Mouse (Mus musculus) midbrain, embryonic 15.5 days (tissue): ENCODE results near the gene Ssr2. TPM values are rescaled to one million over a fixed set of nuclear protein-coding genes. Genes with fewer than 3 reads are reported as not detected.

Experiments
- ATAC-seq: fragments of 200-750 bp; cut with Nextera tagmentation; replicated peaks from 2 replicates; pipeline ENCODE4 v1.8.0; 2017; ENCODE audit warnings: moderate TSS enrichment
- H3K27ac ChIP-seq: fragments of 300-500 bp; sonication (generic); 2 replicates; pipeline ENCODE4 v1.5.1; 2015; ENCODE audit warnings: mild to moderate bottlenecking, inconsistent platforms
- H3K27me3 ChIP-seq: fragments of 300-500 bp; sonication (generic); replicated peaks from 2 replicates; pipeline ENCODE4 v1.6.1; 2015; ENCODE audit warnings: inconsistent platforms
- H3K36me3 ChIP-seq: fragments of 300-500 bp; sonication (generic); replicated peaks from 2 replicates; pipeline ENCODE4 v1.6.1; 2015; ENCODE audit warnings: inconsistent platforms
- H3K4me1 ChIP-seq: fragments of 300-500 bp; sonication (generic); 2 replicates; pipeline ENCODE4 v1.6.1; 2015; ENCODE audit warnings: inconsistent platforms
- H3K4me2 ChIP-seq: fragments of 300-500 bp; sonication (generic); 2 replicates; pipeline ENCODE4 v1.6.1; 2015; ENCODE audit warnings: inconsistent platforms, mild to moderate bottlenecking, moderate library complexity
- H3K4me3 ChIP-seq: fragments of 300-500 bp; sonication (generic); 2 replicates; pipeline ENCODE4 v1.5.1; 2015; ENCODE audit warnings: mild to moderate bottlenecking, inconsistent platforms
- H3K9ac ChIP-seq: fragments of 300-500 bp; sonication (generic); 2 replicates; pipeline ENCODE4 v1.6.1; 2015; ENCODE audit warnings: mild to moderate bottlenecking, inconsistent platforms
- H3K9me3 ChIP-seq: fragments of 300-500 bp; sonication (generic); 2 replicates; pipeline ENCODE4 v1.6.1; 2016; ENCODE audit warnings: inconsistent platforms
- WGBS: fragments of 180-500 bp; shearing (Covaris S2); methylation state at CpG from one replicate; pipeline ENCODE4 v1.1.7; 2015; ENCODE audit warnings: mixed read lengths; 5-methylcytosine and 5-hydroxymethylcytosine counted together
- microRNA counts: library from miRNA; unstranded; fragments of <30 nt; microRNA quantifications from one replicate; lab custom pipeline; 2016
- microRNA-seq: library from miRNA; unstranded; fragments of <30 nt; microRNA quantifications from one replicate; pipeline ENCODE4, GENCODE M21; 2016
- polyA plus RNA-seq: library from polyadenylated mRNA; unstranded; fragments of >200 nt; fragmentation: Nextera tagmentation; extraction: Ambion mirVana; gene quantifications from 2 replicates; pipeline ENCODE4 v1.2.1, GENCODE M21; 2015

Gene Ssr2
- polyA plus RNA-seq, 1 experiment from 2014 or later = 133 TPM

DNA sequence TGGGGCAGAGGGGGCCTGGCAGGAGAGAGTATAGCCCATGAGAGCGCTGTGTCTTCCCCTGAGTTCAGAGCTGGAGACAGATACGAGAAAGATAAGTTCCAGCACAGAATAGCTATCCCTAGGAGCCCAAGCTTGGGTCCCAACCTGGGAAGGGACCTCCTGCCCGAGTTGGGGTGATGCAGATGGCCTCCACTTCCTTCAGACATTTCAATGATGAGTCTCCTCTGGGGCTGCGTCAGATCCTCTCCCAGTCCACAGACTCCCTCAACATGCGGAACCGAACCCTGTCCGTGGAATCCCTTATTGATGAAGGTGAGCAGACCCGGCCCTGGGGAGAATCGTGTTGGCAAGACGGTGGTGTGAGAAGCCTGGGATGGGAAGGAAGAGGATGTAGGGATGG is 57.4 kb downstream of the Ssr2 start:
- WGBS = 94% methylated on average over 10 of the region's 10 CpGs
- ATAC-seq = no peak
- Histone ChIP-seq H3K4me1 (peaks cover 14% of the 10 kb centered on the region), H3K27ac (no peak overlapping the region), H3K9me3 (no peaks in the 10 kb centered on the region), H3K4me2 (no peak overlapping the region), H3K27me3 (no peaks in the 10 kb centered on the region), H3K9ac (no peak overlapping the region), H3K36me3 (peaks cover 72% of the 10 kb centered on the region), H3K4me3 (no peak overlapping the region)

DNA sequence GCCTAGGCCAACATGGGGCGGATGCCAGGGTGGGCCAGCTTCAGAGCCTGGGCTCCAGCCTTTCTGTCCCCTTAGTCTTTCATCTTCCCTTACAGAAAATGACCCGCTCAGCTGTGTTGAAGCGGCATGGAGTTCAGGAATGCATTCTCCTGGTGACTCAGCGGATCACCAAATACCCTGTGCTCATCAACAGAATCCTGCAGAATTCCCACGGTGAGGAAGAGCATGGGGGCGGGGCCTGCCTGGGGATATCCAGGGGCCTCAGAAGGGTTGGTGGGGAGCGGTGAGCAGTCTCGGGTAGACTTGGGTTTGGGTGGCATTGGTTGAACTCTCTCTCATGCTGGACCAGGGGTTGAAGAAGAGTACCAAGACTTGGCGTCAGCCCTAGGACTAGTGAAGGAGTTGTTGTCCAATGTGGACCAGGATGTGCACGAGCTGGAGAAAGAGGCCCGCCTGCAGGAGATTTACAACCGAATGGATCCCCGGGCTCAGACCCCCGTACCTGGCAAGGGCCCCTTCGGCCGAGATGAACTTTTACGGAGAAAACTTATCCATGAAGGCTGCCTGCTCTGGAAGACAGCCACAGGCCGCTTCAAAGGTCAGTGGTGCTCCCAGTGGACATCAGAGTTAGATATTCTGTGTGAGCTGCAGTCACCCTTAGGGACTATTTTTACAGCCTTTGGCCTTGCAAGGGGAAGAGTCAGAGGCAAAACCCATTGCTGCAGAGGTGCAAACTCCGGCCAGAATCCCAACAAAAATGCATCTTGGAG is 60.0 kb downstream of the Ssr2 start:
- H3K27me3 ChIP-seq = no peaks in the 10 kb centered on the region
- no peak overlapping the region for H3K9ac ChIP-seq
- no peak overlapping the region for H3K27ac ChIP-seq
- H3K4me3 ChIP-seq = no peak overlapping the region
- H3K9me3 ChIP-seq = no peaks in the 10 kb centered on the region
- no peak overlapping the region for H3K4me2 ChIP-seq
- 93% methylated on average over 19 of the region's 19 CpGs for WGBS
- ATAC-seq = no peak
- no peaks in the 10 kb centered on the region for H3K4me1 ChIP-seq
- H3K36me3 ChIP-seq = peaks cover 82% of the 10 kb centered on the region

DNA sequence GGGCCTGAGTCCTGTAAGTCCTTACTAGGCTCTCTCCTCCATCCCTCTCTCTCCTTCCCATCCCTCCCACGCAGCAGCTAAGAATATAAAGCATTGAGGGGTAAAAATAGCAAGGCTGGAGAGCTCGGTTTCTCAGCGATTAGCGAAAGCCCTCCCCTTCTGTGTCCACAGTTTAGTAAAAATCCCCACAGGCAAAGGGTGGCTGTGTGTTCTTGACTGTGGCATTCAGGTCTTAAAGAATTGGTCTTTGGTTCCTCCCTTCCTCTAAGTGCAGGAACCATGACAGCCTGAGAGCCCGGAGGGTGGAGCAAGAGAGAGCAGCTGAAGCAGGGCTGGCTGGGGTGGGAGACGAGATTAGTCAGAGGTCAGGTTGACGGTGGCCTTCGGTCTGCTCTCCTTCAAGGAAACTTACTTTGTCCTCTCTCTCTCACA is 60.9 kb downstream of the Ssr2 start:
- Histone ChIP-seq H3K9me3 (no peaks in the 10 kb centered on the region), H3K27me3 (no peaks in the 10 kb centered on the region), H3K27ac (no peak overlapping the region), H3K9ac (no peak overlapping the region), H3K4me1 (no peaks in the 10 kb centered on the region), H3K36me3 (peaks cover 81% of the 10 kb centered on the region), H3K4me2 (no peak overlapping the region), H3K4me3 (no peak overlapping the region)
- 96% methylated on average over 8 of the region's 8 CpGs for whole genome bisulfite sequencing
- no peak for ATAC-seq

DNA sequence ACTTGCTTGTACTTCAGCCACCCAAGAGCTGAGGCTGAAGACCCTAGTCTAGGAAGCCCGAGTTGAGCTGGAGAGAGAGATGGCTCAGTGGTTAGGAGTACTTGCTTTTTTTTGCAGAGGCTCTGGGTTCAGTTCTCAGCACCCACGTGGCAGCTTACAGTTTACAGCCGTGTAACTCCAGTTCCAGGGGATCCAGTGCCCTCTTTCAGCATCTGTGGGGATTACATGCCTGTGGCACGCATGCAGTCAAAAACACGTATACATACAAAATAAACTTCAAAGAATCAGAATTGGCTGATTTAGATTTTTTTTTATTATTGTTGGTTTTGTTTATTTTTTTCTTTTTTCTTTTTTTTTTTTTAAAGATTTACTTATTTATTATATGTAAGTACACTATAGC is 61.5 kb downstream of the Ssr2 start:
- no peak overlapping the region for H3K4me2 ChIP-seq
- no peak for ATAC-seq
- H3K4me3 ChIP-seq = no peak overlapping the region
- WGBS = 95% methylated on average over 5 of the region's 5 CpGs
- no peaks in the 10 kb centered on the region for H3K27me3 ChIP-seq
- peaks cover 78% of the 10 kb centered on the region for H3K36me3 ChIP-seq
- no peak overlapping the region for H3K27ac ChIP-seq
- H3K9ac ChIP-seq = no peak overlapping the region
- no peaks in the 10 kb centered on the region for H3K9me3 ChIP-seq
- H3K4me1 ChIP-seq = no peaks in the 10 kb centered on the region

MicroRNA genes within 50 kb of the gene (microRNA counts, 519-probe panel; counts per million panel counts)
- microRNA mmu-miR-1905 (lab: Ali Mortazavi, UCI) = not detected

Small RNA genes within 50 kb of the gene (microRNA-seq; reads per million reads assigned to microRNA genes)
- gene Mir1905 = not detected

Other genes with a start within 250 kb of the Ssr2 start
- 1.1 and 1.6 TPM in 2 replicates for gene Tmem79, start 239.7 kb upstream of the Ssr2 start, polyA plus RNA-seq
- 73.2 and 74.9 TPM in 2 replicates for gene Smg5, start 239.6 kb upstream of the Ssr2 start, polyA plus RNA-seq
- gene Paqr6, start 211.3 kb upstream of the Ssr2 start, polyA plus RNA-seq = 1.1 and 1.8 TPM in 2 replicates
- gene Bglap3, start 203.1 kb upstream of the Ssr2 start, polyA plus RNA-seq = not detected in 2 replicates
- not detected in 2 replicates for gene Bglap2, start 197.2 kb upstream of the Ssr2 start, polyA plus RNA-seq
- gene Bglap, start 191.4 kb upstream of the Ssr2 start, polyA plus RNA-seq = 0.50 TPM in 1 of 2 replicates, not detected in the other
- 23.6 and 26.7 TPM in 2 replicates for gene Pmf1, start 165.5 kb upstream of the Ssr2 start, polyA plus RNA-seq
- 39.6 and 41.2 TPM in 2 replicates for gene Slc25a44, start 150.7 kb upstream of the Ssr2 start, polyA plus RNA-seq
- 39.1 and 39.3 TPM in 2 replicates for gene Sema4a, start 114.7 kb upstream of the Ssr2 start, polyA plus RNA-seq
- gene Lmna, start 65.9 kb upstream of the Ssr2 start, polyA plus RNA-seq = 51.1 and 51.6 TPM in 2 replicates
- 37.0 and 37.7 TPM in 2 replicates for gene Mex3a, start 43.5 kb upstream of the Ssr2 start, polyA plus RNA-seq
- gene Rab25, start 27.6 kb upstream of the Ssr2 start, polyA plus RNA-seq = 0.41 and 1.3 TPM in 2 replicates
- gene Lamtor2, start 22.8 kb upstream of the Ssr2 start, polyA plus RNA-seq = 206 and 232 TPM in 2 replicates
- 45.9 and 48.0 TPM in 2 replicates for gene Ubqln4, start 22.1 kb upstream of the Ssr2 start, polyA plus RNA-seq
- 138 and 145 TPM in 2 replicates for gene Arhgef2, start 30.1 kb downstream of the Ssr2 start, polyA plus RNA-seq
- gene Rxfp4, start 77.3 kb downstream of the Ssr2 start, polyA plus RNA-seq = not detected in 2 replicates
- 88.9 and 92.9 TPM in 2 replicates for gene Khdc4, start 109.9 kb downstream of the Ssr2 start, polyA plus RNA-seq
- 62.0 and 64.0 TPM in 2 replicates for gene Rit1, start 141.0 kb downstream of the Ssr2 start, polyA plus RNA-seq
- 204 and 208 TPM in 2 replicates for gene Syt11, start 199.3 kb downstream of the Ssr2 start, polyA plus RNA-seq